Mouse (Mus musculus) embryonic facial prominence, embryonic 12.5 days (tissue): ENCODE measurements around the gene Trim44. TPM values are rescaled to one million over a fixed set of nuclear protein-coding genes. Genes with fewer than 3 reads are reported as not detected.

Experiments used
- ATAC-seq: fragments of 200-750 bp; cut with Nextera tagmentation; 2 replicates; pipeline ENCODE4 v1.8.0; 2017; ENCODE audit not compliant: insufficient number of reproducible peaks, insufficient read depth, low FRiP score, low TSS enrichment
- H3K27ac ChIP-seq: fragments of 300-500 bp; sonication (generic); 2 replicates; pipeline ENCODE4 v1.5.1; 2016; ENCODE audit warnings: mild to moderate bottlenecking
- H3K27me3 ChIP-seq: fragments of 300-500 bp; sonication (generic); 2 replicates; pipeline ENCODE4 v1.6.1; 2016; ENCODE audit warnings: mild to moderate bottlenecking, moderate library complexity
- H3K36me3 ChIP-seq: fragments of 300-500 bp; sonication (generic); 2 replicates; pipeline ENCODE4 v1.6.1; 2016; ENCODE audit warnings: mild to moderate bottlenecking
- H3K4me1 ChIP-seq: fragments of 300-500 bp; sonication (generic); 2 replicates; pipeline ENCODE4 v1.6.1; 2016
- H3K4me2 ChIP-seq: fragments of 300-500 bp; sonication (generic); replicated peaks from 2 replicates; pipeline ENCODE4 v1.6.1; 2016; ENCODE audit warnings: mild to moderate bottlenecking, moderate library complexity
- H3K4me3 ChIP-seq: fragments of 300-500 bp; sonication (generic); 2 replicates; pipeline ENCODE4 v1.5.1; 2016; ENCODE audit warnings: mild to moderate bottlenecking
- H3K9ac ChIP-seq: fragments of 300-500 bp; sonication (generic); 2 replicates; pipeline ENCODE4 v1.6.1; 2016; ENCODE audit warnings: mild to moderate bottlenecking, moderate library complexity
- H3K9me3 ChIP-seq: fragments of 300-500 bp; sonication (generic); 2 replicates; pipeline ENCODE4 v1.6.1; 2016; ENCODE audit warnings: mild to moderate bottlenecking, moderate library complexity
- WGBS: fragments of 180-500 bp; shearing (Covaris S2); methylation state at CpG from one replicate; pipeline ENCODE4 v1.1.7; 2016; 5-methylcytosine and 5-hydroxymethylcytosine counted together
- polyA plus RNA-seq: library from polyadenylated mRNA; unstranded; fragments of >200 nt; fragmentation: Nextera tagmentation; extraction: Ambion mirVana; gene quantifications from 2 replicates; pipeline ENCODE4 v1.2.1, GENCODE M21; 2016

The Trim44 gene
- polyA plus RNA-seq, 1 experiment from 2014 or later: 54.4 TPM

DNA sequence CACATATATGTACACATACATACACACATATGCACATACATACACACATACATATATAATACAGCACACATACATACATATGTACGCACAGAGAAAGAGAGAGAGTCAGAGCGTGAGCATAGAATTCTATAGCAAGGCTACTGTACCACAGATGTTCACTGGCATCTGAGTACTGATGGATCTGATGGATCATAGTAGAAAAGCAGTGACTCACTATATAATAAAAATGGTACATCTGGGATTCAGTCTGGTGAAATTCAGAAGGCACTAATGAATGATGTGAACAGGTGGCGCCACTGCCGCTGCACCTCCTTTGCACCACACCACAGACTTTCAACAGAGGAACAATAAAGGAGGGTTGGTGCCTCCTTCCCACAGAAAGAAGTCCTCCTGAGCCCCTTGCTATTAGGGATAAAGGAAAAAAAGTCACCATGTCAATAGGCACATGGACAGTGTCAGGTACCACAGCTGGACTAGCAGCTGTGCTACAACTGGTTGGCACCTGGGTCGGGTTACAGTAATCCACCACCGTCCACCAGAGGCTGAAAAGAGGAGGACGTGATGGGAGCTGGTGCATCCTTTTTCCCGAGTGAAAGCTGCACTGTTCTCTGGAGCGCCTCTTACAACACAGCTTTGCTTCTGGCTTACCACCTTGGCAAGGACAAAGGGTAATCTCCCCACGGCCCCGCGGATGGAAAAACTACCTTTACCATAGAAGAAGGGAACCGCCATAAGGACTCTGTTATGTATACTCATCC, 139.9 kb downstream of the Trim44 start:
- Histone ChIP-seq H3K9me3 (no peaks in the 10 kb centered on the region), H3K27me3 (no peaks in the 10 kb centered on the region), H3K4me1 (no peaks in the 10 kb centered on the region), H3K4me3 (no peak overlapping the region), H3K27ac (no peak overlapping the region), H3K4me2 (no peak overlapping the region), H3K36me3 (no peaks in the 10 kb centered on the region), H3K9ac (no peak overlapping the region)
- WGBS: 57% methylated on average over 13 of the region's 13 CpGs
- ATAC-seq: no peak

GRCm38 (mm10) chr2:102266911-102267310, 140.7 kb downstream of the Trim44 start:
- no peak overlapping the region for H3K27ac ChIP-seq
- ATAC-seq: no peak
- H3K9ac ChIP-seq: no peak overlapping the region
- 86% methylated on average over 3 of the region's 3 CpGs for WGBS
- H3K4me3 ChIP-seq: no peak overlapping the region
- no peaks in the 10 kb centered on the region for H3K36me3 ChIP-seq
- H3K27me3 ChIP-seq: no peaks in the 10 kb centered on the region
- no peaks in the 10 kb centered on the region for H3K4me1 ChIP-seq
- H3K9me3 ChIP-seq: no peaks in the 10 kb centered on the region
- H3K4me2 ChIP-seq: no peak overlapping the region

DNA sequence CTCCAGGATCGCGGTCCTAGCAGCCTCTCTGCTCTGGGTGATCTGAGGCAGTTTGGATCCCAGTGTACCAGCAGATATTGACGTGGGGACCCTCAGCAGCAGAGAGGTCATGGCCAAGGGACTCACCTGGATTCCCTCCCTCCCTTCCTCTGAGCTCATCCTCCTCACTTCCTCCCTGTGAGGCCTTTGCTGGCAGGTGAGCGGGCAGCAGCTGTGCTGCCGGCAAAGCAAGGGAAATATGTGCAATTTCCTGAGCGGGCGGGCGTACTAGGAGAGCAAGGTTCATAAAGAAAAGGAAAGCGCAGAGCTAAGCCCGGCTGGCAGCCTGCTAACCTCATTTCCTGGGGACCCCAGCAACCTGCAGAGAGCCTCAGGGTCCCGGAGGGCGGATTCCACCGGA, 148.5 kb downstream of the Trim44 start:
- H3K4me1 ChIP-seq: peaks cover 18% of the 10 kb centered on the region
- 7% methylated on average over 13 of the region's 13 CpGs for WGBS
- no peak overlapping the region for H3K27ac ChIP-seq
- no peak; the same call in 1 of the 2 replicates for ATAC-seq
- 0 out of 2 replicates have a peak overlapping the region, but pooled peaks have one; percentile 5 for H3K4me3 ChIP-seq
- H3K27me3 ChIP-seq: peaks cover 23% of the 10 kb centered on the region
- peak overlapping the region; percentile 40 for H3K4me2 ChIP-seq
- H3K36me3 ChIP-seq: no peaks in the 10 kb centered on the region
- no peak overlapping the region for H3K9ac ChIP-seq
- H3K9me3 ChIP-seq: no peaks in the 10 kb centered on the region

- H3K27me3 ChIP-seq: peaks cover 23% of the 10 kb centered on the region
- peak overlapping the region; percentile 33; the same call in 1 of the 2 replicates for H3K4me2 ChIP-seq
- no peak overlapping the region for H3K4me3 ChIP-seq
- H3K27ac ChIP-seq: no peak overlapping the region
- 28% methylated on average over 8 of the region's 8 CpGs for WGBS
- H3K4me1 ChIP-seq: peaks cover 18% of the 10 kb centered on the region
- H3K9ac ChIP-seq: no peak overlapping the region
- no peak for ATAC-seq
- H3K36me3 ChIP-seq: no peaks in the 10 kb centered on the region
- H3K9me3 ChIP-seq: no peaks in the 10 kb centered on the region
Measured at GRCm38 (mm10) chr2:102258682-102259081, 148.9 kb downstream of the Trim44 start.

- Histone ChIP-seq H3K4me3 (no peak overlapping the region), H3K36me3 (no peaks in the 10 kb centered on the region), H3K9ac (peak overlapping the region; percentile 19; the same call in 1 of the 2 replicates), H3K9me3 (no peaks in the 10 kb centered on the region), H3K4me1 (peaks cover 18% of the 10 kb centered on the region), H3K4me2 (peak overlapping the region; percentile 33), H3K27me3 (peaks cover 23% of the 10 kb centered on the region), H3K27ac (no peak overlapping the region)
- WGBS: 2% methylated on average over 12 of the region's 12 CpGs
- ATAC-seq: peak; percentile 62; the same call in 1 of the 2 replicates
Measured at GRCm38 (mm10) chr2:102257964-102258605, 149.5 kb downstream of the Trim44 start.

- H3K27ac ChIP-seq: no peak overlapping the region
- no peak for ATAC-seq
- no peak overlapping the region for H3K9ac ChIP-seq
- H3K4me2 ChIP-seq: no peak overlapping the region
- peaks cover 18% of the 10 kb centered on the region for H3K4me1 ChIP-seq
- no peaks in the 10 kb centered on the region for H3K9me3 ChIP-seq
- H3K36me3 ChIP-seq: no peaks in the 10 kb centered on the region
- peaks cover 23% of the 10 kb centered on the region for H3K27me3 ChIP-seq
- no peak overlapping the region for H3K4me3 ChIP-seq
- WGBS: 78% methylated on average over 5 of the region's 5 CpGs
Measured at GRCm38 (mm10) chr2:102256591-102257335, 150.9 kb downstream of the Trim44 start.

DNA sequence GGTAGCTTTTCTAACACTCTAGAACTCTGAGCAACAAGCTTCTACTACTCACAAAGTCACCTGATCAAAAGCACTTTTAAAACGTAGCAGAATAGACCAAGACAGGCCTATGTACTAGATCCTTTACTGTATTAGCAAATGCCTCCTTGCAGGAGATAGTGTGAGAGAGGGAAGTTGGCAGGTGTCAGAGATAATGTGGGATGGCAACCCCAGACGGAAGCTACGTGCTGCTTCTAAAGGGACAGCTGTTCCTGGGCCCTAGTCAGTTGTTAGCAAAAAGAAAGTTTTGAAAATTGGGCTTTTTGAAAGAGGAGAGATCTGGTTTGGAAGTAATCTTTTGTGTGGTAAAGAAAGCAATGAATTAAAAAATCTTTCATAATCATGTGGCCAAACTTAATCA, 151.5 kb downstream of the Trim44 start:
- 78% methylated on average over 3 of the region's 3 CpGs for WGBS
- Histone ChIP-seq H3K27ac (no peak overlapping the region), H3K9ac (no peak overlapping the region), H3K9me3 (no peaks in the 10 kb centered on the region), H3K36me3 (no peaks in the 10 kb centered on the region), H3K4me2 (no peak overlapping the region), H3K4me1 (peaks cover 18% of the 10 kb centered on the region), H3K27me3 (peaks cover 23% of the 10 kb centered on the region), H3K4me3 (no peak overlapping the region)
- no peak for ATAC-seq

- WGBS: 83% methylated on average over 7 of the region's 7 CpGs
- Histone ChIP-seq H3K4me2 (no peak overlapping the region), H3K27ac (no peak overlapping the region), H3K36me3 (no peaks in the 10 kb centered on the region), H3K9me3 (no peaks in the 10 kb centered on the region), H3K9ac (no peak overlapping the region), H3K4me3 (no peak overlapping the region), H3K4me1 (peaks cover 7% of the 10 kb centered on the region), H3K27me3 (peaks cover 12% of the 10 kb centered on the region)
- no peak for ATAC-seq
Measured at GRCm38 (mm10) chr2:102253204-102253603, 154.4 kb downstream of the Trim44 start.

DNA sequence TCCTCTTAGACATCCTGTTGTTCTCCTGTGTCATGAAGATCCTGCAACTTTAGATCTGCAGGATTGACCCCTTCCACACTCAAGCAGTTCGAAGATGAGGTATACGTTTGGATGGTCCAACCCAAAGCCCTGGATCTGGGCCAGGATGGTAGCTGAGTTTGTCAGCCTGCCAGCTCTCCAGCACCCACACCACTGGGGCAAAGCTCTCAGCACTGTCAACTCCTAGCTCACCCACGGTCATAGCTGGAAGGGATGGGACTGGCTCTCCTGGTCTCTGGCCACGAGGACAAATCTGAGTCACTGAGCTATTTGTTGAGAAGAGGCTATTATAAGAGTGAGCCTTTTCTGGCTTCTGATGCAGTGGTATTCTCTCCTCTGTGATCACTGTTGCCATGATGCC, 155.0 kb downstream of the Trim44 start:
- 65% methylated on average over 4 of the region's 4 CpGs for WGBS
- Histone ChIP-seq H3K4me1 (peaks cover 2% of the 10 kb centered on the region), H3K27me3 (0 out of 2 replicates have a peak, but pooled peaks cover 7% of the 10 kb centered on the region), H3K36me3 (no peaks in the 10 kb centered on the region), H3K9ac (no peak overlapping the region), H3K9me3 (no peaks in the 10 kb centered on the region), H3K4me2 (no peak overlapping the region), H3K4me3 (no peak overlapping the region), H3K27ac (no peak overlapping the region)
- no peak for ATAC-seq
